ENCODE assay signal across 8 mouse cellular contexts in genomic region chr8:125235898-125236835, GRCm38 (mm10).
DNase-seq lines count a peak whose midpoint lies in the region; ATAC-seq and TF ChIP-seq lines count a peak whose summit lies in the region.

No protein-coding gene starts in this region.

- H3K27me3 ChIP-seq in heart, embryonic 12.5 days (replicated peaks) = no peaks in the 10 kb centered on the region
- peaks cover 3% of the 10 kb centered on the region; the same call in 1 of the 2 replicates for H3K27me3 ChIP-seq in limb, embryonic 15.5 days
- no peaks in the 10 kb centered on the region for H3K27me3 ChIP-seq in stomach, postnatal 0 days (ENCODE audit: control insufficient read depth, insufficient read depth, low read length)

- TF ChIP-seq CTCF in gastrocnemius, adult 2 months (IDR thresholded peaks at IDR 0.05) = no peak
- TF ChIP-seq CTCF in stomach, postnatal 0 days (IDR thresholded peaks at IDR 0.05; ENCODE audit: low read depth) = no peak

- H3K27ac ChIP-seq in gastrocnemius, adult 2 months = peak overlapping the region; percentile 67
- peak overlapping the region; percentile 91 for H3K27ac ChIP-seq in heart, embryonic 12.5 days (ENCODE audit: poor library complexity, severe bottlenecking)
- H3K27ac ChIP-seq in limb, embryonic 15.5 days = peak overlapping the region; percentile 63
- H3K27ac ChIP-seq in stomach, postnatal 0 days (replicated peaks) = peak overlapping the region; percentile 49; the same call in 1 of the 2 replicates

- H3K9me3 ChIP-seq in heart, embryonic 12.5 days (replicated peaks) = no peaks in the 10 kb centered on the region
- H3K9me3 ChIP-seq in limb, embryonic 15.5 days = no peaks in the 10 kb centered on the region
- H3K9me3 ChIP-seq in stomach, postnatal 0 days (ENCODE audit: control insufficient read depth, low read length) = no peaks in the 10 kb centered on the region

- TF ChIP-seq EP300 in stomach, postnatal 0 days (optimal IDR thresholded peaks at IDR 0.05) = no peak

- intact Hi-C loops in gastrocnemius, adult 2 months (cut with DNase I) = loop anchor here (5.0 kb wide), 1 partner anchor 39 kb away; no protein-coding TSS in a partner anchor

- peaks cover 27% of the 10 kb centered on the region for H3K4me1 ChIP-seq in heart, embryonic 12.5 days (replicated peaks)
- peaks cover 15% of the 10 kb centered on the region for H3K4me1 ChIP-seq in limb, embryonic 15.5 days
- H3K4me1 ChIP-seq in stomach, postnatal 0 days (replicated peaks; ENCODE audit: control insufficient read depth, insufficient read depth) = peaks cover 7% of the 10 kb centered on the region

- 19% methylated on average over 22 of the region's 22 CpGs for WGBS in heart, embryonic 12.5 days
- 12% methylated on average over 22 of the region's 22 CpGs for WGBS in limb, embryonic 15.5 days
- 20% methylated on average over 22 of the region's 22 CpGs for WGBS in stomach, postnatal 0 days

- H3K4me3 ChIP-seq in gastrocnemius, adult 2 months = peak overlapping the region; percentile 62
- peak overlapping the region; percentile 29 for H3K4me3 ChIP-seq in heart, embryonic 12.5 days
- peak overlapping the region; percentile 8 for H3K4me3 ChIP-seq in limb, embryonic 15.5 days
- peak overlapping the region; percentile 10; the same call in 1 of the 2 replicates for H3K4me3 ChIP-seq in stomach, postnatal 0 days (ENCODE audit: low read depth, low read length)

- 0 out of 2 replicates have a peak, but pooled peaks cover 5% of the 10 kb centered on the region for H3K36me3 ChIP-seq in heart, embryonic 12.5 days
- no peaks in the 10 kb centered on the region for H3K36me3 ChIP-seq in limb, embryonic 15.5 days
- no peaks in the 10 kb centered on the region for H3K36me3 ChIP-seq in stomach, postnatal 0 days (ENCODE audit: control insufficient read depth, insufficient read depth, low read length)

- DNase-seq in gastrocnemius, adult 2 months = peak; percentile 52
- DNase-seq in gastrocnemius, adult 8-10 months (ENCODE audit: low spot score in 2 of 2) = no peak
- peak; percentile 58 for DNase-seq in embryo, embryonic 10 days (ENCODE audit: low spot score)
- no peak for DNase-seq in stomach, postnatal 0 days (ENCODE audit: low spot score)
- no peak for DNase-seq in adrenal gland, postnatal 4 days (ENCODE audit: low spot score in 2 of 2)

- peak overlapping the region; percentile 72 for H3K9ac ChIP-seq in heart, embryonic 12.5 days
- H3K9ac ChIP-seq in limb, embryonic 15.5 days = 0 out of 2 replicates have a peak overlapping the region, but pooled peaks have one; percentile 14
- peak overlapping the region; percentile 28; the same call in 1 of the 2 replicates for H3K9ac ChIP-seq in stomach, postnatal 0 days (ENCODE audit: low read length)

- ATAC-seq in heart, embryonic 12.5 days (ENCODE audit: insufficient number of reproducible peaks, low FRiP score) = 0 out of 2 replicates have a peak, but pooled peaks have one; percentile 4
- no peak for ATAC-seq in limb, embryonic 15.5 days (ENCODE audit: insufficient number of reproducible peaks, low FRiP score, low TSS enrichment, low read depth)
- ATAC-seq in stomach, postnatal 0 days (ENCODE audit: low FRiP score, low TSS enrichment) = peak; percentile 24; the same call in 1 of the 2 replicates
- ATAC-seq in granulocyte monocyte progenitor cell, adult 5-6 weeks (replicated peaks; ENCODE audit: poor library complexity, severe bottlenecking) = no peak

- peak overlapping the region; percentile 72 for H3K4me2 ChIP-seq in heart, embryonic 12.5 days
- peak overlapping the region; percentile 42 for H3K4me2 ChIP-seq in limb, embryonic 15.5 days
- peak overlapping the region; percentile 47 for H3K4me2 ChIP-seq in stomach, postnatal 0 days (replicated peaks; ENCODE audit: low read depth)

Comparison
In these comparisons a context has a peak if more than half of its experiments do, and no peak if none do; other contexts are left out.
1. DNase-seq: peak in gastrocnemius, adult 2 months (single experiment) and embryo, embryonic 10 days (single experiment); none in gastrocnemius, adult 8-10 months (0 of 2), stomach, postnatal 0 days (single experiment) and adrenal gland, postnatal 4 days (0 of 2).
2. H3K4me3 ChIP-seq: peak in every context shown above with its lines; median percentile 62 in gastrocnemius, adult 2 months; 29 in heart, embryonic 12.5 days; 10 in stomach, postnatal 0 days; 8 in limb, embryonic 15.5 days.
3. ATAC-seq: peak in heart, embryonic 12.5 days (single experiment) and stomach, postnatal 0 days (single experiment); none in limb, embryonic 15.5 days (single experiment) and granulocyte monocyte progenitor cell, adult 5-6 weeks (single experiment).
4. H3K9ac ChIP-seq: peak in every context shown above with its lines; median percentile 72 in heart, embryonic 12.5 days; 28 in stomach, postnatal 0 days; 14 in limb, embryonic 15.5 days.
5. Peak in every context shown above with its lines, with median percentiles within 50 percentile points of each other: H3K27ac ChIP-seq and H3K4me2 ChIP-seq.